Mouse (Mus musculus): Measurements from ENCODE around the gene Sfxn5.

Sfxn5 gene

GRCm38 (mm10) chr6:85364439-85364838 is 31.2 kb upstream of the Sfxn5 start:
- ATAC-seq (ENCODE audit: low TSS enrichment) = no peak

- no peak for ATAC-seq (ENCODE audit: low TSS enrichment)
Observed at GRCm38 (mm10) chr6:85363906-85364260, 30.7 kb upstream of the Sfxn5 start.

GRCm38 (mm10) chr6:85363231-85363905 is 30.1 kb upstream of the Sfxn5 start:
- no peak for ATAC-seq (ENCODE audit: low TSS enrichment)

GRCm38 (mm10) chr6:85362610-85363009 is 29.4 kb upstream of the Sfxn5 start:
- peak; percentile 72; the same call in 1 of the 2 replicates for ATAC-seq (ENCODE audit: low TSS enrichment)

GRCm38 (mm10) chr6:85360311-85360710 is 27.1 kb upstream of the Sfxn5 start:
- ATAC-seq (ENCODE audit: low TSS enrichment) = no peak

- no peak for ATAC-seq (ENCODE audit: low TSS enrichment)
Observed at GRCm38 (mm10) chr6:85358877-85359276, 25.7 kb upstream of the Sfxn5 start.

- no peak for ATAC-seq (ENCODE audit: low TSS enrichment)
Observed at GRCm38 (mm10) chr6:85356682-85357465, 23.7 kb upstream of the Sfxn5 start.

GRCm38 (mm10) chr6:85355753-85356152 is 22.5 kb upstream of the Sfxn5 start:
- no peak for ATAC-seq (ENCODE audit: low TSS enrichment)

GRCm38 (mm10) chr6:85354709-85355108 is 21.5 kb upstream of the Sfxn5 start:
- no peak for ATAC-seq (ENCODE audit: low TSS enrichment)

GRCm38 (mm10) chr6:85353706-85354105 is 20.5 kb upstream of the Sfxn5 start:
- ATAC-seq (ENCODE audit: low TSS enrichment) = no peak

GRCm38 (mm10) chr6:85350157-85350556 is 16.9 kb upstream of the Sfxn5 start:
- ATAC-seq (ENCODE audit: low TSS enrichment) = no peak

- ATAC-seq (ENCODE audit: low TSS enrichment) = peak; percentile 86
Observed at GRCm38 (mm10) chr6:85349246-85349645, 16.0 kb upstream of the Sfxn5 start.

GRCm38 (mm10) chr6:85348133-85348532 is 14.9 kb upstream of the Sfxn5 start:
- no peak for ATAC-seq (ENCODE audit: low TSS enrichment)

GRCm38 (mm10) chr6:85346028-85346634 is 12.9 kb upstream of the Sfxn5 start:
- ATAC-seq (ENCODE audit: low TSS enrichment) = peak; percentile 62

GRCm38 (mm10) chr6:85344929-85345328 is 11.7 kb upstream of the Sfxn5 start:
- ATAC-seq (ENCODE audit: low TSS enrichment) = 0 out of 2 replicates have a peak, but pooled peaks have one; percentile 17

- no peak for ATAC-seq (ENCODE audit: low TSS enrichment)
Observed at GRCm38 (mm10) chr6:85343027-85343426, 9.8 kb upstream of the Sfxn5 start.

- no peak for ATAC-seq (ENCODE audit: low TSS enrichment)
Observed at GRCm38 (mm10) chr6:85341814-85342501, 8.7 kb upstream of the Sfxn5 start.

GRCm38 (mm10) chr6:85340184-85340583 is 7.0 kb upstream of the Sfxn5 start:
- ATAC-seq (ENCODE audit: low TSS enrichment) = no peak

GRCm38 (mm10) chr6:85339273-85339901 is 6.2 kb upstream of the Sfxn5 start:
- ATAC-seq (ENCODE audit: low TSS enrichment) = peak; percentile 43

- ATAC-seq (ENCODE audit: low TSS enrichment) = peak; percentile 24; the same call in 1 of the 2 replicates
Observed at GRCm38 (mm10) chr6:85336944-85337343, 3.7 kb upstream of the Sfxn5 start.

- ATAC-seq (ENCODE audit: low TSS enrichment) = no peak
Observed at GRCm38 (mm10) chr6:85335352-85335751, 2.1 kb upstream of the Sfxn5 start.

- no peak for ATAC-seq (ENCODE audit: low TSS enrichment)
Observed at GRCm38 (mm10) chr6:85334851-85335250, 1.6 kb upstream of the Sfxn5 start.
